Mouse (Mus musculus): ENCODE measurements around the gene Olfr1346. TPM values are rescaled to one million over a fixed set of nuclear protein-coding genes. Genes with fewer than 3 reads are reported as not detected.
"Not testable (repeated sequence)": the region's sequence is repeated elsewhere in the genome, so short reads cannot be mapped to it uniquely, and the experiment has no call there.

The Olfr1346 gene
- polyA plus RNA-seq, 1 experiment from 2014 or later, result not detected

DNA sequence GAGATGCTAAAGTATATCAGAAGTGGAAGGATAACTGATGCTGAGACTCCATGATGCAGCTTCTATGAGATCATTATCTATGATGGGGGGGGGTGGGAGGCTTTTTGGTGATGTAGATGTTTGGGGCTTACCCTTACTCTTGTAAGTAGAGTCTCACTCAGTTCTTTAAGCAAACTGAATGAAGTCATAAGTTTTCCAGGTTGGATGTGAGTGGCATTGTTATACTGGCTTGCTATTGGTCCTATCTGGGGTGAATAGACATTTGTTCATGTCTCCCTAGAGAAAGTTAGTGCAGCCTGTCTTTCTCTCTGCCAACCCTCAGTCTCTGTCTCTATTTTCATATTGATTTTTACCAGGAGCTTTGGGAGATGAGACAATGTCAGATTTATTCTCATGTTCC is 11.0 kb upstream of the Olfr1346 start, which contains the start of gene Olfr1336:
Gene Olfr1336 (plus strand): TSS at position 301 of the 400 bp plus-strand sequence.
- H3K4me1 ChIP-seq (ENCODE audit: insufficient read depth, low read depth, low read length), result no peaks in the 10 kb centered on the region
- TF ChIP-seq CTCF (IDR thresholded peaks at IDR 0.05) (no peak), EP300 (IDR thresholded peaks at IDR 0.05) (no peak)
- ATAC-seq, result no peak

GRCm38 (mm10) chr7:6456399-6456798 is 10.5 kb upstream of the Olfr1346 start:
- DNase-seq (ENCODE audit: low spot score), result no peak
- no peak overlapping the region for H3K9ac ChIP-seq (replicated peaks; ENCODE audit: low read depth)
- WGBS, result 46% methylated on average over 3 of the region's 3 CpGs
- H3K4me2 ChIP-seq (replicated peaks; ENCODE audit: low read depth, low read length), result no peak overlapping the region
- TF ChIP-seq CTCF (IDR thresholded peaks at IDR 0.05) (no peak), EP300 (IDR thresholded peaks at IDR 0.05) (no peak)
- no peak overlapping the region for H3K27ac ChIP-seq (ENCODE audit: low read length)
- no peak for ATAC-seq
- no peaks in the 10 kb centered on the region for H3K9me3 ChIP-seq (ENCODE audit: low read length)
- no peak overlapping the region for H3K4me3 ChIP-seq (ENCODE audit: low read depth, low read length)
- no peaks in the 10 kb centered on the region for H3K36me3 ChIP-seq (ENCODE audit: insufficient read depth, low read length)
- H3K27me3 ChIP-seq (replicated peaks; ENCODE audit: insufficient read depth, low read length), result no peaks in the 10 kb centered on the region
- no peaks in the 10 kb centered on the region for H3K4me1 ChIP-seq (ENCODE audit: insufficient read depth, low read depth, low read length)

More for the DNA sequence above, 11.0 kb upstream of the Olfr1346 start, which contains the start of gene Olfr1336:
- Histone ChIP-seq H3K9ac (replicated peaks; ENCODE audit: low read depth) (no peak within 1 kb of the TSS), H3K36me3 (ENCODE audit: insufficient read depth, low read length) (no peaks in the 10 kb centered on the region), H3K4me2 (replicated peaks; ENCODE audit: low read depth, low read length) (no peak within 1 kb of the TSS), H3K4me3 (ENCODE audit: low read depth, low read length) (no peak within 1 kb of the TSS), H3K27me3 (replicated peaks; ENCODE audit: insufficient read depth, low read length) (no peaks in the 10 kb centered on the region), H3K9me3 (ENCODE audit: low read length) (no peaks in the 10 kb centered on the region), H3K27ac (ENCODE audit: low read length) (no peak within 1 kb of the TSS)
- no peak for DNase-seq (ENCODE audit: low spot score)

GRCm38 (mm10) chr7:6477633-6478032 is 10.7 kb downstream of the Olfr1346 start:
- not testable (repeated sequence) for H3K4me2 ChIP-seq (replicated peaks; ENCODE audit: low read depth, low read length); H3K27me3 ChIP-seq (replicated peaks; ENCODE audit: insufficient read depth, low read length); ATAC-seq; H3K36me3 ChIP-seq (ENCODE audit: insufficient read depth, low read length); H3K9me3 ChIP-seq (ENCODE audit: low read length); H3K27ac ChIP-seq (ENCODE audit: low read length); H3K4me3 ChIP-seq (ENCODE audit: low read depth, low read length); H3K4me1 ChIP-seq (ENCODE audit: insufficient read depth, low read depth, low read length); H3K9ac ChIP-seq (replicated peaks; ENCODE audit: low read depth); DNase-seq (ENCODE audit: low spot score)
- 63% methylated on average over 2 of the region's 2 CpGs for WGBS

DNA sequence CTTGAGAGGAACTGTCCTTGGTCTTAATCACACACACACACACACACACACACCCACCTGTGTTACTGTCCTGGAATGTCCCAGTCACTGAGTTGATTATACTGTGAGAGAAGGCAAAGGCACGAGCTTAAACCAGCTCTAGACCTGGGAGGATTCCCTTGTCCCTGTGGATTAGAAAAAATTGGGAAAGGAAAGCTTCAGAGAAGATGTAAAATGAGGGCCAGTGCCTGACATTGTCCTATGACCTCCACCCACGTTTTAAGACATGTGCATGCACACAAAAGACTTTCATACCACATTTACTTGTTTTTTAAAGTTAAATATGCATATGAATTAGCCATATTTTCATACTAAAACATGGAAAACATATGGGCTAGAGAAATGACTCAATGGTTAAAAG is 19.9 kb downstream of the Olfr1346 start, which contains the start of gene Olfr5:
Gene Olfr5 (minus strand): TSS at position 101 of the 400 bp plus-strand sequence.
- H3K4me2 ChIP-seq (replicated peaks; ENCODE audit: low read depth, low read length), result no peak within 1 kb of the TSS
- WGBS, result 11% methylated on average over 2 of the region's 2 CpGs

DNA sequence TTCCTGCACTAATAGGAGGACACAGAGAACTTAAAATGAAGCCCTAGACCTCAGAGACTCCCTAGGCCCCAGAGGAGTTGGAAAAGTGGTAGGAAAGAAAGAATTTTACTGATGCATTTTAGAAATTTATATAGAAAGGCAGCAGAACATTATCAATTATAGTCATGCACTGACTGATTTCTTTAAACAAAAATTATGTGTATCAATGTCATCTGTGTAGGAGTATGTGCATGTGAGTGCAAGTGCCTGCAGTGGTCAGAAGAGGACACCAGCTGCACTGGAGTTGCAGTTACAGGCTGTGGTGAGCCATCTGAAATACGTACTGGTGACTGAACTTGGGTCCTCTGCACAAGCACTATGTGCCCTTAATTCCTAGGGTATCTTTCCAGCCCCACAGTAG is 32.8 kb downstream of the Olfr1346 start, which contains the start of gene Olfr1347:
Gene Olfr1347 (minus strand): TSS at position 101 of the 400 bp plus-strand sequence.
- H3K36me3 ChIP-seq (ENCODE audit: insufficient read depth, low read length), result no peaks in the 10 kb centered on the region
- H3K9ac ChIP-seq (replicated peaks; ENCODE audit: low read depth), result no peak within 1 kb of the TSS
- no peaks in the 10 kb centered on the region for H3K27me3 ChIP-seq (replicated peaks; ENCODE audit: insufficient read depth, low read length)
- H3K4me2 ChIP-seq (replicated peaks; ENCODE audit: low read depth, low read length), result no peak within 1 kb of the TSS
- TF ChIP-seq EP300 (IDR thresholded peaks at IDR 0.05), result no peak
- H3K27ac ChIP-seq (ENCODE audit: low read length), result no peak within 1 kb of the TSS
- 0 out of 2 replicates have a peak, but pooled peaks cover 3% of the 10 kb centered on the region for H3K9me3 ChIP-seq (ENCODE audit: low read length)
- WGBS, result 23% methylated on average over 1 of the region's 1 CpGs
- DNase-seq (ENCODE audit: low spot score), result no peak
- no peak for ATAC-seq
- no peak within 1 kb of the TSS for H3K4me3 ChIP-seq (ENCODE audit: low read depth, low read length)
- H3K4me1 ChIP-seq (ENCODE audit: insufficient read depth, low read depth, low read length), result no peaks in the 10 kb centered on the region

More for the DNA sequence above, 19.9 kb downstream of the Olfr1346 start, which contains the start of gene Olfr5:
- TF ChIP-seq EP300 (IDR thresholded peaks at IDR 0.05), result no peak
- TF ChIP-seq CTCF (IDR thresholded peaks at IDR 0.05), result no peak
- Histone ChIP-seq H3K9me3 (ENCODE audit: low read length) (no peaks in the 10 kb centered on the region), H3K4me1 (ENCODE audit: insufficient read depth, low read depth, low read length) (no peaks in the 10 kb centered on the region), H3K9ac (replicated peaks; ENCODE audit: low read depth) (no peak within 1 kb of the TSS), H3K4me3 (ENCODE audit: low read depth, low read length) (no peak within 1 kb of the TSS), H3K27ac (ENCODE audit: low read length) (no peak within 1 kb of the TSS), H3K36me3 (ENCODE audit: insufficient read depth, low read length) (no peaks in the 10 kb centered on the region), H3K27me3 (replicated peaks; ENCODE audit: insufficient read depth, low read length) (no peaks in the 10 kb centered on the region)
- no peak for ATAC-seq
- no peak for DNase-seq (ENCODE audit: low spot score)

- no peaks in the 10 kb centered on the region for H3K36me3 ChIP-seq (ENCODE audit: insufficient read depth, low read length)
- no peak within 1 kb of the TSS for H3K4me3 ChIP-seq (ENCODE audit: low read depth, low read length)
- H3K27ac ChIP-seq (ENCODE audit: low read length), result no peak within 1 kb of the TSS
- H3K9ac ChIP-seq (replicated peaks; ENCODE audit: low read depth), result no peak within 1 kb of the TSS
- no peak within 1 kb of the TSS for H3K4me2 ChIP-seq (replicated peaks; ENCODE audit: low read depth, low read length)
- WGBS, result 95% methylated on average over 1 of the region's 1 CpGs
- TF ChIP-seq EP300 (IDR thresholded peaks at IDR 0.05) (no peak), CTCF (IDR thresholded peaks at IDR 0.05) (no peak)
- no peaks in the 10 kb centered on the region for H3K9me3 ChIP-seq (ENCODE audit: low read length)
- H3K27me3 ChIP-seq (replicated peaks; ENCODE audit: insufficient read depth, low read length), result no peaks in the 10 kb centered on the region
- H3K4me1 ChIP-seq (ENCODE audit: insufficient read depth, low read depth, low read length), result no peaks in the 10 kb centered on the region
- ATAC-seq (no peak), DNase-seq (ENCODE audit: low spot score) (no peak)
Measured at GRCm38 (mm10) chr7:6508648-6509047, 41.7 kb downstream of the Olfr1346 start, which contains the start of gene Olfr1348. TSS of gene Olfr1348 (minus strand) at chr7:6508748.

- 0 out of 2 replicates have a peak, but pooled peaks cover 3% of the 10 kb centered on the region for H3K9me3 ChIP-seq (ENCODE audit: low read length)
- no peak overlapping the region for H3K4me2 ChIP-seq (replicated peaks; ENCODE audit: low read depth, low read length)
- DNase-seq (ENCODE audit: low spot score) (no peak), ATAC-seq (no peak)
- no peak overlapping the region for H3K27ac ChIP-seq (ENCODE audit: low read length)
- no peak overlapping the region for H3K9ac ChIP-seq (replicated peaks; ENCODE audit: low read depth)
- no peak for TF ChIP-seq EP300 (IDR thresholded peaks at IDR 0.05)
- no peak for TF ChIP-seq CTCF (IDR thresholded peaks at IDR 0.05)
- H3K36me3 ChIP-seq (ENCODE audit: insufficient read depth, low read length), result no peaks in the 10 kb centered on the region
- no peaks in the 10 kb centered on the region for H3K4me1 ChIP-seq (ENCODE audit: insufficient read depth, low read depth, low read length)
- 9% methylated on average over 1 of the region's 1 CpGs for WGBS
- no peaks in the 10 kb centered on the region for H3K27me3 ChIP-seq (replicated peaks; ENCODE audit: insufficient read depth, low read length)
- H3K4me3 ChIP-seq (ENCODE audit: low read depth, low read length), result no peak overlapping the region
Measured at GRCm38 (mm10) chr7:6521666-6522065, 54.8 kb downstream of the Olfr1346 start.
